Mouse (Mus musculus) megakaryocyte, embryonic 14.5 days (primary cell): ENCODE results near the gene Mfn1.

ENCODE experiments used
- FLI1 ChIP-seq: IDR thresholded peaks from 2 replicates; pipeline ENCODE4 v1.6.1; 2012; ENCODE audit warnings: low read length, inconsistent platforms, mixed read lengths
- GATA1 ChIP-seq: IDR thresholded peaks from 3 replicates; pipeline ENCODE4 v1.6.1; 2012; ENCODE audit warnings: mixed read lengths, low read length, inconsistent platforms, borderline replicate concordance

DNA sequence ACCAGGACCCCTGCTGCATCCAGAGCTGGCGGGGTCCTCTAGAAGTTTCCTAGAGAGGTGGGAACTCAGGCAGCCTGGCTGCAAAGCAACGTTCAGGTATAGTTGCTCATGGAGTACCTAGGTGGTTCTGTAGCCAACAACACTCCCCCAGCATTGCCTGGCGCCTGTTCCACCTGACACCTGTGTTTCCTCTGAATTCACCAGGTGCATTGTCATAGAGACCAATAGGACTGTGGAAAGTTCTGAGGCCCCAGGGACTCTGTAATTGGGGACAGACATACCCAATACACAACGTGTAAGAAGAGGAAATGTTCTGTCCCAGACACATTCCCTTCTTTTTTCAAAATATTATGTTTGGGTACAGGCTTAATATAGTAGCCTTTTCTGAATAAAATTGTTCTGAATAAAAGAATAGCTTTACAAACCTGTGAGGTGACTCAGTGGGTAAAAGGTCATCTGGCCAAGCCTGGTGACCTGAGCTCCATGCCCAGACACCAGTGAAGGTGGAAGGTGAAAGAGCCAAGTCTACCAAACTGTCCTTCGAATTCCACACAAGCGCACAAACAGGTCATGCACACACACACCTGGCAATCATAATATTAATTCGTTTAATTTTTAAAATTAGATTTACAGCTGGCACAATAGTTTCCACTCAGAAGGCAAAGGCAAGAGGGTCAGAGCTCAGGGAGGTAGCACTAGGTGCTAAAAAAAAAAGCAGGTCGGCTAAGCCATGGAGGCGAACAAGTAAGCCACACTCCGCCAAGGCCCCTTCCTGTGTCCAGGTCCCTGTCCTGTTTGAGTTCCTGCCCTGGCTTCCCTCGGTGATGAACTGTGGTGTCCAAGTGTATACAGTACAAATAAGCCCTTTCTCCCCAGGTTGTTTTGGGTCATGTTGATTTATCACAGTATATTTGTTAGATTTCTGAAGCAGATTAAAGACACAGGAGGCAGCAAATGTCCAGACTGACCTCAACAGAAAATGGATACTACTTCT lies 36.9 kb upstream of the Mfn1 start, which contains the start of gene Kcnmb3:
- no peak for TF ChIP-seq GATA1
- no peak for TF ChIP-seq FLI1
